Mouse (Mus musculus): ENCODE results near the gene Marco. TPM values are rescaled to one million over a fixed set of nuclear protein-coding genes. Genes with fewer than 3 reads are reported as not detected.

Marco gene
- polyA plus RNA-seq, 1 experiment from 2014 or later: not detected

Other genes starting within 250 kb of the Marco start
- 2.4 and 3.2 TPM in 2 replicates for gene Steap3, start 232.3 kb downstream of the Marco start, polyA plus RNA-seq (2014; fragmentation: Nextera tagmentation; extraction: Ambion mirVana)
- gene C1ql2, start 164.4 kb downstream of the Marco start, polyA plus RNA-seq (2014; fragmentation: Nextera tagmentation; extraction: Ambion mirVana): 12.0 and 16.2 TPM in 2 replicates
- 16.8 and 18.3 TPM in 2 replicates for gene En1, start 97.4 kb upstream of the Marco start, polyA plus RNA-seq (2014; fragmentation: Nextera tagmentation; extraction: Ambion mirVana)